Mouse (Mus musculus): ENCODE data around the gene Bod1.

The Bod1 gene

GRCm38 (mm10) chr11:31669172-31669869 lies 2.4 kb downstream of the Bod1 start:
- DNase-seq (ENCODE audit: low spot score in 2 of 2): no peak

DNA sequence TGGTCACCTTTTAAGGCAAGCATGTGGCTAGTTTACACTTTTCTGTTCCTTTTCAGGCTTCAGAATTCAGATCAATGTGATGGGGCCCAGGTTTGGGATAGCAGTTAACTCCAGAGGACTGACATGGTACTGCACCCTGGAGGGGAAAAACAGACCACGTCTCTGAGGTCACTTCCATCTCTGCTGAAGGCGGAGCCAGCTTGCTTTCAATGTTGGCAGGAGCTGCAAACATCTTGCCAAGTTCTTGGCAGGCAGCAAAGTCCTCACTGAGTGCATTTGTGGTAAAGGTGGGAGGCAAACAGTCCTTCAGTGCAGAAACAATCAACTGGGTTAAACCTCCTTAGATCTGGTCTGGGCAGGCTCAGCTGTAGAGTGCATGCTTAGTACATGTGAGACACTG lies 7.5 kb downstream of the Bod1 start:
- DNase-seq (ENCODE audit: low spot score in 2 of 2): no peak

- DNase-seq (ENCODE audit: low spot score in 2 of 2): no peak
Measured at GRCm38 (mm10) chr11:31663501-31663900, 8.2 kb downstream of the Bod1 start.

DNA sequence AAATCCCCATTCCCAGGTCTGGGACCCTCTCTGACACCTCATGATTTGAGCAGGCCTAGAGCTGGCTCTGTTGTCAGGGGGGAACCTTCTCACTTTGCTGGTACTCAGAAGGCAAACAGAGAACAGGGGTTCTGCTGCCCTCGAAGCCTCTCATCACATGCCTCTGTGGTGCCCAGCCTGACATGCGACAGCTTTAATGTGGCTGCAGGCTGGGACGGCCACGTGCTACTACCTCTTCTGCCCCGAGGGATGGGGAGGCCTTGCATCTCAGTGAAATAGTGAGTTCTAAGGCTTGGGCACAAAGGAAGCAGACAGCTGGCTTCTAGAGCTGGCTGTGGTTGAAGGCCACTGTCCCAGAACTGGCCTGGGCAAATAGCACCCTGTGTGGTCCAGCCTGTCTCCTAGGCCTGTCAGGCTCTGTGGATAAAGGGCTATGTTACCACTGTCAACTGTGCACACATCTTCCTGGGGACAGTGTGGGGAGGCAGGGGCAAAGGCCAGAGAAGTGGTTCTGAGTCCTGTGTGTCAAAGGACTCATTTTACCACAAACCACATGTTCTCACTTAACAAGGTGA lies 8.7 kb downstream of the Bod1 start:
- DNase-seq (ENCODE audit: low spot score in 2 of 2): no peak

DNA sequence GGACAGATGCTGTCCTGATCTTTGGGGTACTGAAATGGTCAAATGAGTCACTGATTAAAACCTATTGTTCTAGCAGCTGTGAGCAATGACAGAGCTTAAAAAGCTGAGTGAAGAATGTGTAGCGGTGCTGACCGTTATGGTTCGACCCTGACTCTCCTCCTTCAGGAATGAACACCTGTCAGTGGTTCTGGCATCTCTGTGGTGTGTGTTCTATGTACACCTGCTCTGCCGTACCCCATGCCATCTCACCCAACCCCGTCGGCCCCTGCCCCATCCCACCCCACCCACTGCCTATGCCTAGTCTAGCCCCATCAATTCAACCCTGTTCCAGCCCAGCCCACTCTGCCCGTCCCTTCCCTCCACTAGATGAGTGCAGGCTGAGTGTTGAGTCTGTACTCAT lies 9.5 kb downstream of the Bod1 start:
- no peak for DNase-seq (ENCODE audit: low spot score in 2 of 2)

DNA sequence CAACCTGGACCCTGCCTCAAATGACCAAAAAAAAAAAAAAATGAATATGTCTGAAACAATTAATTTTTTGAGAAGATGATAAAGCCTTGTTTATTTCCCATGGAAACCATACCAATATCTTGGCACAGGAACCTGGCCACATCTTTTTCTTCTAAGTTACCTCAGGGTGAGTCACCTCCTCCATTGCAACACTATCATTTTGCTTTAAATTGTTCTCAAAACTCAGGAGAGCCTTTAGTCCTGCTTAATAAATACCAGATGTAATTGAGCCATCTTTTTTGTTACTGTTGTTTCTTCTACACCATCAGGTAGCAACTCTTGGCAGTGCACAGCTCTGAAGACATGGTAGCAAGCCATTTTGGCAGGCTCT lies 13.9 kb downstream of the Bod1 start:
- no peak for DNase-seq (ENCODE audit: low spot score in 2 of 2)

- DNase-seq (ENCODE audit: low spot score in 2 of 2): no peak
Measured at GRCm38 (mm10) chr11:31657168-31657805, 14.4 kb downstream of the Bod1 start.

DNA sequence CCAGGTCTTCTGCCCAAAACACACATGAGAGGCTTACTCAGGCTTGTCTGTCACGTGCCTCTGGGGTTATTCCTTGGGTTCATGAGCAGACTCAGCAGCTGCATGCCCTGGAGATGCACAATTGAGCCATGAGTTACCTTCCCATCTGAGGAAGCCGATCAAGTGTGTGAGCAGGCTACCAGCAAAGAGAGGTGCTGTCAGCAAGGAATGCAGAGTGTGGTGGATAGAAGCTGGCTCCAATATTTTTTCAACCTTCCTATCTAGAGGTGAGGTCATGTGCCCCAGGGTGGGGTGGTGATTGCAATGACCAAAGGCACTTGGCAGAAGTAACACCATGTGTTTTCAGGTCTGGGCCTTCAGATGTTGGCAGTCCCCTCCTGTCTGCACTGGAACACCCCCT lies 22.2 kb downstream of the Bod1 start:
- no peak for DNase-seq (ENCODE audit: low spot score in 2 of 2)

DNA sequence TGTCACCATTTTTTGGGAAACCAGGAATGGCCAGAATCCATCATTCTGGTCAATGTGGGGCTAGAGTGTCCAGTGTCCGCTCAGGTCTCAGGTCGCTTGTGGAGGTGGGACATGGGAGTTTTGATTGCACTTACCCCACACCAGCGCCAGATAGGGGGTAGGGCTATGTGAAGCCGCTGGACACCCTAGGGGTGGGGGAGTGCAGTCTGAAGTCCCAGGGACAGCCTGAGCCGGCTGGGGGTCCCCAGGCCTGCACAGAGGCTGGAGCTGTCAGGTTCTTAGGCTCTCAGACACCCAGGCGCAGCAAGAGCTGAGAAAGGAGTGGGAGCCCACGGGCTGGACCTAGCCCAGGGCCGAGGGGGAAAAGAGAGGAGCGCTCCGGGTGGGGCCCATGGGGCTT lies 24.4 kb downstream of the Bod1 start:
- DNase-seq (ENCODE audit: low spot score in 2 of 2): no peak

DNA sequence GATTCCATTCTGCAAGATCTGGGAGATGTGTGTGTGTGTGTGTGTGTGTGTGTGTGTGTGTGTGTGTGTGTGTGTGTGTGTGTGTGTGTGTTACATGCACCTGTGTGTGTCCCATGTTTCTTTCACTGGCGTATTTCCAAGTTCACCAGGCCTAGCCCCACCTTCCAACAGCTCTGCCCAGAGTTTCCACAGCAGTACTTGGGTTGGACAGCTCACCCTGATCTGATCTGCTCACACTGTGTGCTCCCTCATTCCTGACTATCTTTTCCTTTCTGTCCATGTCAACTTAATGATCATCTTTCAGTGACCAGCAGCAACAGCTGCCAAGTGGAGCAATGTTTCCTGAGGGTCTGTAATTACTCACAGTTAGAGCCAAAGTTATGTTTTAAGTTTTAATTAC lies 25.1 kb downstream of the Bod1 start:
- no peak for DNase-seq (ENCODE audit: low spot score in 2 of 2)

GRCm38 (mm10) chr11:31643120-31643519 lies 28.6 kb downstream of the Bod1 start:
- no peak for DNase-seq (ENCODE audit: low spot score in 2 of 2)

- DNase-seq (ENCODE audit: low spot score in 2 of 2): no peak
Measured at GRCm38 (mm10) chr11:31641066-31641810, 30.4 kb downstream of the Bod1 start.

GRCm38 (mm10) chr11:31640187-31640586 lies 31.5 kb downstream of the Bod1 start:
- no peak for DNase-seq (ENCODE audit: low spot score in 2 of 2)

- peak in 1 of 2 experiments; percentile 42 for DNase-seq (ENCODE audit: low spot score in 2 of 2)
Measured at GRCm38 (mm10) chr11:31637788-31638373, 33.8 kb downstream of the Bod1 start.

- DNase-seq (ENCODE audit: low spot score in 2 of 2): no peak
Measured at GRCm38 (mm10) chr11:31628700-31629099, 43.0 kb downstream of the Bod1 start.

GRCm38 (mm10) chr11:31620796-31621195 lies 50.9 kb downstream of the Bod1 start:
- no peak for DNase-seq (ENCODE audit: low spot score in 2 of 2)

- DNase-seq (ENCODE audit: low spot score in 2 of 2): no peak
Measured at GRCm38 (mm10) chr11:31617797-31618196, 53.9 kb downstream of the Bod1 start.

DNA sequence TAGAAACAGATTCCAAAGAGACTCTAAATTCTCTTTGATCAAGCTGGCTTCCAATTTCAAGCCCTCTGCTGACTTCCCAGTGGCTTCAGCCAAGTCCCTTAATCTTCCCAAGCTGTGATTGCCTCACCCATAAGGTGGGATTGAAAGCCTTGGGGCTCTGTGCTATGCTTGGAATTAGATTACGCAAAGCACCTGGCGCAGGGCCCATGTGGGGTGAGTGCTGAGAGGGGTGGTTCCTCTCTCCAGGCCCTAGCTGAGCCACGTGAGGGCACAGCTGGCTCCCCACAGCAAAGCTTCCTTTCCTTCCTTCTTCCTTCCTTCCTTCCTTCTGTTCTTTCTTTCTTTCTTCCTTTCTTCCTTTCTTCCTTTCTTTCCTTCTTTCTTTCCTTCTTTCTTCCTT lies 54.4 kb downstream of the Bod1 start:
- no peak for DNase-seq (ENCODE audit: low spot score in 2 of 2)

- DNase-seq (ENCODE audit: low spot score in 2 of 2): no peak
Measured at GRCm38 (mm10) chr11:31616722-31617121, 55.0 kb downstream of the Bod1 start.
